Mouse (Mus musculus): ENCODE results near the gene Srgap3.

The Srgap3 gene

DNA sequence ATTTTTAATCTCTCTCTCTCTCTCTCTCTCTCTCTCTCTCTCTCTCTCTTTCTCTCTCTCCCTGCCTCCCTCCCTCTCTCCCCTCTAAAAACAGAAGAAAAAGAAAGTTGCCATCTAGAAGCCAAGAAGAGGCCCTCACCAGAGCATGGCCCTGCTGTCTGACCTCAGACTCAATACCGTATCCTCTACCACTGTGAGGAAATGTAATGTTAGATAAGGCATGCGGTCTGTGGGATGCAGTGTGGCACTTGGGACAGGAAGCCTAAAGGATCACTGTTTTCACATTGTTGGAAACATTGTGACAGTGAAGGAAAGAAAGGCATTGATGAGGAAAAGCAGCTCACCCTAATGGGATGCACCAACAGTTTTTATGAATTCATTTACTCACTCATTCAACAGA is 8.7 kb upstream of the Srgap3 start:
- in situ Hi-C loops (cut with MboI; ENCODE audit: low pct_unique_long_range_greater_than_20kb in 1 of 2, low sequenced_read_pairs in 2 of 2, unreplicated experiment in 1 of 2) = loop anchor here in 1 of 2 experiments (25.0 kb wide), 1 partner anchor 243 kb away; no protein-coding TSS in a partner anchor

GRCm38 (mm10) chr6:112953905-112954304 is 6.8 kb upstream of the Srgap3 start:
- in situ Hi-C loops (cut with MboI; ENCODE audit: low pct_unique_long_range_greater_than_20kb in 1 of 2, low sequenced_read_pairs in 2 of 2, unreplicated experiment in 1 of 2) = loop anchor here in 1 of 2 experiments (25.0 kb wide), 1 partner anchor 242 kb away; no protein-coding TSS in a partner anchor

DNA sequence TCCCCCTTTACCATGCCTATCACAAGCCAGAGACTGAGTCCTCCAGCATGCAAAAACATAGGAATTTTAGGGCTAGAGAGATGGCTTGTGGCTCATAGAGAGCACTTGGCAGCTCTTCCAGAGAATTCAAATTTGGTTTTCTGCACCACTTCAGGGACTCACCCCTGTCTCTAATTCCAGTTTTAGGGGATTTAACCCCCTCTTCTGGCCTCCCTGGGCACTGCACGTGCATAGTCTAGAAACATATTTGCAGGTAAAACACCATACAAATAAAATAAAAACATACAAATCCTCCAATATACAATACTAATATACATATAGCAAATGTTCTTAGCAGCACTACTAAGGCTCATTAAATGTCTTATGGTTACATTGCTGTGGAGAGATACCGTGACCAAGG is 4.2 kb upstream of the Srgap3 start:
- in situ Hi-C loops (cut with MboI; ENCODE audit: low pct_unique_long_range_greater_than_20kb in 1 of 2, low sequenced_read_pairs in 2 of 2, unreplicated experiment in 1 of 2) = loop anchor here in 1 of 2 experiments (25.0 kb wide), 1 partner anchor 239 kb away; no protein-coding TSS in a partner anchor

DNA sequence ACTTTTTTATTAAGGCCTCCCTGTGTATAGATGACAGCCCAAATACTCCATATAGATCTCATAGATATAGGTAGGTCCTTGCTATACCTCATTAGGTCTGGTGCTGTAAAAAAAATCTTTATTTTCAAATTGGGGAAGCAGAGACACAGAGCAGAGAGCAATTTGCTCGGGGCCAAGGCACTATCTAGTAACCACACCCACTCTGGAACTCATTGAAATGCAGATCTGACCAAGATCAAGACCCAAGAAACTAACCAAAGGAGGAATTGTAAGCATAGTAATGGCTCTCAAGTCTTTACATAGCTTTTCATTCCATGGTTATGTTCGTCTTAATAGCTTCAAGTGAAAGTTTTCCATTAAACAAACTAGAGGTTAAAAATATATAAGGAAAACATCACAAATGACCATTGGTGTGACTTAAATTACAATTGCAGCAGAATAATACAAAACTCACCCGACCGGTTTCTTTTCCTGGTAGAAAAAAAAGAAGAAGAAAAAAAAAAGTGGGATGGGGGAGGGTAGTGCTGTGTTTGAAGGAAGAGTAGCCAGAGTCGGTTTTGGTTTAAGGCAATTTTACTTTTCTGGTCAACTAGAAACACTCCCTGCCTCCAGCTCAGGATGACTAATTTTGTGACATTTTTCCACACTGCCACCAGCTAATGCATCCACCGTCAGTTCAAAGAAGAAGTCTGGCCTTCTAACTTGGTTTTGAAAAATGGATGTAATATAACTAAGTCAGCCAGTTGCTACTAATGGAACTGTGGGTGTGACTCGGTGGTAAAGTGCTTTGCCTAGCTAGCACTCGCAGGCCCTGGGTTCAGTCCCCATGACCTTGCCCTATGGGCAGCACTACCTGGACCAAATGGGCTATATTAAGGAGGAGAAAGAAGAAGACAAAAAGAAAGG is 3.4 kb upstream of the Srgap3 start:
- in situ Hi-C loops (cut with MboI; ENCODE audit: low pct_unique_long_range_greater_than_20kb in 1 of 2, low sequenced_read_pairs in 2 of 2, unreplicated experiment in 1 of 2) = loop anchor here in 1 of 2 experiments (25.0 kb wide), 1 partner anchor 238 kb away; no protein-coding TSS in a partner anchor

- in situ Hi-C loops (cut with MboI; ENCODE audit: low pct_unique_long_range_greater_than_20kb in 1 of 2, low sequenced_read_pairs in 2 of 2, unreplicated experiment in 1 of 2) = no loop called here
Observed at GRCm38 (mm10) chr6:112949220-112949619, 2.2 kb upstream of the Srgap3 start.

DNA sequence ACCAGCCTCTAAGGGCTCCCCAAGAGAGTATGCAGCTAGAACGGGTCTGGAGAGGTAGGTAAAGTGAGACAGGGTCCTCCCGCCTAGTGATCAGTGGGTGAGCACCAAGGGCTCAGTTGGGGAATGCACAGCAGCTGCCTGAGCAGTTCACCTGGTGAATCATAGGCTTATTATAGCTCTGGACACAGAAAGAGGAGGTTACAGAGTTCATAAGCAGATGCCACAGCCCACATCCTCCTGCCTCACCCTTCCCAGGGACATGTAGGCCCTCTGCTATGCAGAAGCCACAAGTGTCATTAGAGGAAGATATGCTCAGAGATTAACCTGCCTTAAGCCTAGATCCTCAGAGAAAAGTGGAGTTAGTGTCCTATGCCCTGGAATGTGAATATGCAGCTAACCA is 1.4 kb upstream of the Srgap3 start:
- in situ Hi-C loops (cut with MboI; ENCODE audit: low pct_unique_long_range_greater_than_20kb in 1 of 2, low sequenced_read_pairs in 2 of 2, unreplicated experiment in 1 of 2) = no loop called here

GRCm38 (mm10) chr6:112946021-112946811 is 850 bp downstream of the Srgap3 start:
- in situ Hi-C loops (cut with MboI; ENCODE audit: low pct_unique_long_range_greater_than_20kb in 1 of 2, low sequenced_read_pairs in 2 of 2, unreplicated experiment in 1 of 2) = no loop called here

DNA sequence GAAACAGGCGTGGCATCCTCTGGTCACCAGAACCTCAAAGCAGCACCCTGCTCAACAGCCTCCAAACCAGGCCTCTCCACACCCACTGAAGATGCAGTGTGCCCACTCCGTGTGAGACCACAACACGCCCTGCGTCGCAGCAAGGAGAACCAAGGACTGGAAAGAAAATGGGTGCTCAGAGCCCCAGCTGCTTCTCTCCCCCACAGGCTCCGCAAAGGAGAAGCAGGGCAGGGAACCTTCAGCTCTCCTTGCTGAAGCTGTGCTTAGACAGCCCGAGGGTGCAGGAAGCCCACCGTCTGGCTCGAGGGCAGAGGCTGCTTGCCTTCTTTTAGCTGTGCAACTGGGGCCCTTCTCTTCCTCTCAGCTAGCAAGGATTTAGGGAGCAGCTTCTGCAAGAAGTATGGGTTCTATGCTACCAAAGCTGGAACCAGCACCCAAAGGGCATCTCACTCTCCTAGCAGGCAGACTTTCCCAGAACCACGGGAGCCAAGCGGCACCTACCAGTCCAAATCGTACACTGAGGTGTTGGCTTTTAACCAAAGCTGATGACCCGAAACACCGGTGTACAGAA is 1.8 kb downstream of the Srgap3 start:
- in situ Hi-C loops (cut with MboI; ENCODE audit: low pct_unique_long_range_greater_than_20kb in 1 of 2, low sequenced_read_pairs in 2 of 2, unreplicated experiment in 1 of 2) = no loop called here

DNA sequence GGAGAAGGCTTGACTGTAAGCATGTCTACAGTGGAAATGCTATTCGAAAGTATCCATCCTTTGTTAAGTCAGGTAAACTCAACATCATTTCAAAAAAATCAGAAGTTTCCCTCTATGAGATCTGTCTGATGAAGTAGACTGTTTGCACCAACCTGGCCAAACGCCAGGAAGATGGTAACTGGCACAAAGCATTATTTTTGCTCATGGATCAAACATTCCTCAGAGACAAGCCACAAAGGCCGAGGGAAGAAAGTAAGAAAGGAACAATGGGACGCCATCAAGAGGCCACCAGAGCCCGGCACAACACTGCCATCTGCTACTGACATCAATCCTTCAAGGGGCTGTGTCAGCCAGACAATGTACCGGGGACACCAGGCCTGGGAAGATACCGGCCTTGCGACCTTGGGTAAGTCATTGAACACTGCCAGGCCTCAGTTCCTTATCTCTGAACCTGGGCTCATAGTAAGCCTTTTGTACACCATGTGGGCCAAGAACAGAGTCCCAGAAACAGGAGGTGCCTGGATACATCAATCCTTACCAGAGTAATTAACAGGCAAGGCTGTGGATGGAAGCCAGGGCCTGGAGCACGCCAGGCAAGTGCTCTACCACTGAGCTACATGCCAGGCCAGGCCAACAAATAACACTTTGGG is 3.3 kb downstream of the Srgap3 start:
- in situ Hi-C loops (cut with MboI; ENCODE audit: low pct_unique_long_range_greater_than_20kb in 1 of 2, low sequenced_read_pairs in 2 of 2, unreplicated experiment in 1 of 2) = no loop called here

- in situ Hi-C loops (cut with MboI; ENCODE audit: low pct_unique_long_range_greater_than_20kb in 1 of 2, low sequenced_read_pairs in 2 of 2, unreplicated experiment in 1 of 2) = no loop called here
Observed at GRCm38 (mm10) chr6:112939281-112939680, 7.8 kb downstream of the Srgap3 start.

DNA sequence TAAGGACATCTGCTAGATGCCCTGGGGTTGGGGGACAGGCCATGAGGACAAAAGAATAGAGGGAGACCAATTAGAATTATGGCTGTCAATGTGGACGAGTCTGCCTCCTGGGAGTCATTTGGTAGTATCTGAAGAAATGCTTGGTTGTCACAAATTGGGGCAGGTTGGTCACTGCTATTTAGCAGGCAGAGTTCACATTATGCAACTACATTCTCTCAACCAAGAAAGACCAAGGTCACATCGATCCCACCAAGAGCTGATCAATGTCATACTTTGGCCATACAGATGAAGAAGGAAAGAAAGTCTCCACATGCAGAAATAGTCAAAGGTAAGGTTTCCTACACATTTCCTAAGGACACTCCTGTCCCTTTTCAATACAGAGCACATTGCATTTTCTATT is 9.3 kb downstream of the Srgap3 start:
- in situ Hi-C loops (cut with MboI; ENCODE audit: low pct_unique_long_range_greater_than_20kb in 1 of 2, low sequenced_read_pairs in 2 of 2, unreplicated experiment in 1 of 2) = no loop called here

DNA sequence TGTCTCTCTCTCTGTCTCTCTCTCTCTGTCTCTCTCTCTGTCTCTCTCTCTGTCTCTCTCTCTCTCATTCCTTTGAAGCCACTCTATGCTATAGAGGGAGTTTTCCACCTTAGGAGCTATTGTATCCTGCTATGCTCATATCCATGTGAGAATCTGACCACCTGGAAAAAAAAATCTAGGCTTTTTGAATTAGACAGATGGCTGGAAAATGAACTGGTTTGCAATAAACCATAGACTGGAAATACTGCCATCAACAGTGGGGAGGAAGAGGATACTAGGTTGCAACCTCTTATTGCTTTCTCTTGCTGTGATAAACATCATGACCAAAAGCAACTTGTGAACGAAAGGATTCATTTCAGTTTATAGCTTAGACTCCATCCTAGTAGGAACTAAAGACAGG is 12.6 kb downstream of the Srgap3 start:
- in situ Hi-C loops (cut with MboI; ENCODE audit: low pct_unique_long_range_greater_than_20kb in 1 of 2, low sequenced_read_pairs in 2 of 2, unreplicated experiment in 1 of 2) = no loop called here

DNA sequence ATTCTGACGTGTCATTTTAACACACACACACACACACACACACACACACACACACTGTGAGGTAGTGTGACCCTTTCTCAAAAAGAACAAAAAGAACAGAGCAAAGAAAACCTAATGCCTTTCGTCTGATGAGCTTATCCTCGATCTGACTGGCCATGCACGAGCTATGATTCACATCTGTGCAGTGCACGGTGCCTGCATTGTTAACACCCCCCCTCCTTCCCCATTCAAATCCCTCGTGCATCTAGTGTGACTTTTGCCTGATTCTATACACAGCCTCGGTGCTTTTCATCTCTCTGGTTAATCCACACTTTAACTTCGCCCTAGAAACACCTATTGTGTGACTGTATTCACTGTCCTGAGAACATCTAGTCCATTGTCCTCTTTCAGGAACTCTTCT is 14.5 kb downstream of the Srgap3 start:
- in situ Hi-C loops (cut with MboI; ENCODE audit: low pct_unique_long_range_greater_than_20kb in 1 of 2, low sequenced_read_pairs in 2 of 2, unreplicated experiment in 1 of 2) = no loop called here

- in situ Hi-C loops (cut with MboI; ENCODE audit: low pct_unique_long_range_greater_than_20kb in 1 of 2, low sequenced_read_pairs in 2 of 2, unreplicated experiment in 1 of 2) = no loop called here
Observed at GRCm38 (mm10) chr6:112930011-112930451, 17.0 kb downstream of the Srgap3 start.

DNA sequence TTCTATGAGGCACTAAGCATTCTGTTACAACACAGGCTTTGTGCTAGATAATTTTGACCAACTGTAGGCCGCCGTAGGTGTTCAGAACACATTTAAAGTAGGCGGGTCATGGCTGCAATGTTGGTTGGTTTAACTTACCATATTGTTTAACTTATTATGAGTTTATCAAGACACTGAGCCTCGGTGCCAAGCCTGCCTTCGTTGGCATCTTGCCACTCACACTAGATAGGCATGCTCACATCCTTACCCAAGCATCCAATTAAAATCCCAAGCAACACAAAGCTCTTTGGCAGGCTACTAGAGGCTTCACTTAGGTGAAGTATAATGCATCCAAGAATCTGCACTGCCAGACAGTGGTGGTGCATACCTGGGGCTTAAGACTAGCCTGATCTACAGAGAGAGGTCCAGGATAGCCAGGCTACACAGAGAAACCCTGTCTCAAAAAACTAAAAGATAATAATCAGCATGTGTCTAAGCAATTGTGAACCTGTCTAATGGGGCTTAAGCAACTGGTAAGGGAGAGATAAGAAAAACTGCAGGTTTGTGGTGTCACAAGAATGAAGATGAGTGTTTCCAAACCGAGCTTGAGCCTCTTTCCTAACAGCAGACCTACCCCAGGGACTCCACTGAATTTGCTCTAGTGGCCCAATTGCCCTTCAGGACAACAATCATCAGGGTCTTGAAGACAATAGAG is 17.6 kb downstream of the Srgap3 start:
- in situ Hi-C loops (cut with MboI; ENCODE audit: low pct_unique_long_range_greater_than_20kb in 1 of 2, low sequenced_read_pairs in 2 of 2, unreplicated experiment in 1 of 2) = no loop called here

DNA sequence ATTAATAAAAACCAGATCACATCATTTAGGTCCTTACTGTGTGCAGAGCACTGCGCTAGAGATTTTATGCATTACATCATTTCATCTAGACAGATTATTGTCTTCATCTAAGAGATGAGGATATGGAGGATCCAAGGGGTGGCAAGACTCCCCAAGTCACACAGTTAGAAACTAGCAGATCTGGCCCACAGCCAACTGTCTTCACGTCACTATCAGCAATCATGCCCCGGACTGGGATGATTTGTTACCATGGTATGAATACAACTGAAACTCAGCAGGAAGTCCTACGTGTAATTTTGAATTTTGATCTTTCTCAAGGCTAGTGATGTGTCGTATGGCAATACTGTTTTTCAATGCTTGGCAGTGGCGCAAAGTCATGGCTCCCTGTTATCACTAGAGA is 18.2 kb downstream of the Srgap3 start:
- in situ Hi-C loops (cut with MboI; ENCODE audit: low pct_unique_long_range_greater_than_20kb in 1 of 2, low sequenced_read_pairs in 2 of 2, unreplicated experiment in 1 of 2) = no loop called here

GRCm38 (mm10) chr6:112927341-112927740 is 19.7 kb downstream of the Srgap3 start:
- in situ Hi-C loops (cut with MboI; ENCODE audit: low pct_unique_long_range_greater_than_20kb in 1 of 2, low sequenced_read_pairs in 2 of 2, unreplicated experiment in 1 of 2) = no loop called here

GRCm38 (mm10) chr6:112926011-112926410 is 21.1 kb downstream of the Srgap3 start:
- in situ Hi-C loops (cut with MboI; ENCODE audit: low pct_unique_long_range_greater_than_20kb in 1 of 2, low sequenced_read_pairs in 2 of 2, unreplicated experiment in 1 of 2) = no loop called here

Measured in mouse embryonic stem cell (cell line).